Mouse (Mus musculus): ENCODE results near the gene Maml1. TPM values are rescaled to one million over a fixed set of nuclear protein-coding genes. Genes with fewer than 3 reads are reported as not detected.

Maml1 gene
- 0.81 and 2.4 TPM in 2 replicates for polyA plus RNA-seq (2021; fragmentation: Nextera tagmentation)
- long read RNA-seq, experiment 1, partial matches to known transcripts, result 1 of 9 reads
- long read RNA-seq, experiment 1, other reads (novel, unspliced or antisense), result 8 of 9 reads
- long read RNA-seq, experiment 2, partial matches to known transcripts, result 0 of 4 reads
- long read RNA-seq, experiment 2, other reads (novel, unspliced or antisense), result 4 of 4 reads

GRCm38 (mm10) chr11:50292190-50292855 is at the start of gene Maml1:
TSS of gene Maml1 (minus strand) at chr11:50292311.

GRCm38 (mm10) chr11:50325496-50326301 is 33.6 kb upstream of the Maml1 start, which contains the start of gene Canx:
TSS of gene Canx (minus strand) at chr11:50325673.

GRCm38 (mm10) chr11:50238324-50238723 is 53.8 kb downstream of the Maml1 start, which contains the start of gene Ltc4s:
TSS of gene Ltc4s (minus strand) at chr11:50238616.

GRCm38 (mm10) chr11:50210505-50211151 is 81.5 kb downstream of the Maml1 start, which contains the start of the genes Sqstm1 and Mgat4b:
TSS of gene Sqstm1 (minus strand) at chr11:50210827.
TSS of gene Mgat4b (plus strand) at chr11:50210890.

Other genes with a start within 250 kb of the Maml1 start
- gene Tbc1d9b, start 160.9 kb downstream of the Maml1 start, polyA plus RNA-seq (2021; fragmentation: Nextera tagmentation), result 84.3 and 84.9 TPM in 2 replicates
- 18.9 and 24.9 TPM in 2 replicates for gene Mrnip, start 117.9 kb downstream of the Maml1 start, polyA plus RNA-seq (2021; fragmentation: Nextera tagmentation)
- 303 and 390 TPM in 2 replicates for gene Sqstm1, start 81.5 kb downstream of the Maml1 start, polyA plus RNA-seq (2021; fragmentation: Nextera tagmentation)
- gene Mgat4b, start 81.4 kb downstream of the Maml1 start, polyA plus RNA-seq (2021; fragmentation: Nextera tagmentation), result 12.0 and 15.5 TPM in 2 replicates
- 14.5 and 16.4 TPM in 2 replicates for gene Ltc4s, start 53.7 kb downstream of the Maml1 start, polyA plus RNA-seq (2021; fragmentation: Nextera tagmentation)
- 87.9 and 189 TPM in 2 replicates for gene Canx, start 33.4 kb upstream of the Maml1 start, polyA plus RNA-seq (2021; fragmentation: Nextera tagmentation)
- gene Cby3, start 62.2 kb upstream of the Maml1 start, polyA plus RNA-seq (2021; fragmentation: Nextera tagmentation), result 0.93 and 1.0 TPM in 2 replicates
- gene Hnrnph1, start 84.7 kb upstream of the Maml1 start, polyA plus RNA-seq (2021; fragmentation: Nextera tagmentation), result 35.4 and 45.9 TPM in 2 replicates
- 19.1 and 21.9 TPM in 2 replicates for gene Rufy1, start 138.8 kb upstream of the Maml1 start, polyA plus RNA-seq (2021; fragmentation: Nextera tagmentation)